Mouse (Mus musculus) C2C12 (cell line): ENCODE measurements around the gene Fam84a.

Source experiments
- CTCF ChIP-seq: IDR thresholded peaks from one replicate; pipeline ENCODE4 v1.5.1; 2011; ENCODE audit not compliant: control insufficient read depth, insufficient read depth, insufficient read length
- MAX ChIP-seq: IDR thresholded peaks from one replicate; pipeline ENCODE4 v1.6.1; 2011; ENCODE audit warnings: mild to moderate bottlenecking, control low read depth
- MYOD1 ChIP-seq: IDR thresholded peaks from one replicate; pipeline ENCODE4 v1.6.1; 2011; ENCODE audit warnings: low read depth; ENCODE audit not compliant: control insufficient read depth, insufficient read length

GRCm38 (mm10) chr12:14149022-14149842, 2.6 kb downstream of the Fam84a start:
- TF ChIP-seq CTCF = no peak
- no peak for TF ChIP-seq MAX
- TF ChIP-seq MYOD1 = no peak
